Mouse (Mus musculus) liver, embryonic 14.5 days (tissue): Measurements from ENCODE around the gene Atxn1. TPM values are rescaled to one million over a fixed set of nuclear protein-coding genes. Genes with fewer than 3 reads are reported as not detected.
A peak's percentile ranks its signal among the peaks of the same experiment; 100 is the strongest.

Source experiments
- ATAC-seq: fragments of 200-750 bp; cut with Nextera tagmentation; 2 replicates; pipeline ENCODE4 v1.8.0; 2017; ENCODE audit warnings: moderate number of reproducible peaks, mild to moderate bottlenecking, moderate library complexity; ENCODE audit not compliant: insufficient read depth
- DNase-seq, 3 experiments: peaks; one replicate each; pipeline ENCODE4 v3.0.0-alpha.2; 2012 to 2013; ENCODE audit warnings: low read depth in 3 of 3, low spot score in 3 of 3
- H3K27ac ChIP-seq: fragments of 300-500 bp; sonication (generic); 2 replicates; pipeline ENCODE4 v1.5.1; 2014; ENCODE audit warnings: moderate library complexity, mild to moderate bottlenecking, control low read depth, inconsistent platforms
- H3K27me3 ChIP-seq: fragments of 300-500 bp; sonication (generic); 2 replicates; pipeline ENCODE4 v1.6.1; 2014; ENCODE audit warnings: mild to moderate bottlenecking, low read length, moderate library complexity; ENCODE audit not compliant: control insufficient read depth, insufficient read depth
- H3K36me3 ChIP-seq: fragments of 300-500 bp; sonication (generic); replicated peaks from 2 replicates; pipeline ENCODE4 v1.6.1; 2014; ENCODE audit warnings: low read depth; ENCODE audit not compliant: control insufficient read depth, insufficient read depth
- H3K4me1 ChIP-seq, 2 experiments: fragments of 200-500 bp in 1 of 2; fragments of 300-500 bp in 1 of 2; sonication (generic) in 1 of 2; replicated peaks; 2 replicates each; pipeline ENCODE4 v1.6.1; 2012 to 2014; ENCODE audit warnings: antibody characterized with exemption in 1 of 2, inconsistent platforms in 1 of 2, low read length in 1 of 2; ENCODE audit not compliant: control insufficient read depth in 2 of 2, insufficient read depth in 2 of 2
- H3K4me2 ChIP-seq: fragments of 300-500 bp; sonication (generic); 2 replicates; pipeline ENCODE4 v1.6.1; 2014; ENCODE audit warnings: low read depth, mild to moderate bottlenecking, control low read depth, moderate library complexity
- H3K4me3 ChIP-seq, 2 experiments: fragments of 200-500 bp in 1 of 2; fragments of 300-500 bp in 1 of 2; sonication (generic) in 1 of 2; 2 replicates each; pipeline ENCODE4 v1.5.1; 2012 to 2014; ENCODE audit warnings: low read depth in 2 of 2, low read length in 2 of 2, mild to moderate bottlenecking in 2 of 2, control low read depth in 1 of 2, inconsistent platforms in 1 of 2, moderate library complexity in 1 of 2; ENCODE audit not compliant: insufficient read depth in 1 of 2
- H3K9ac ChIP-seq: fragments of 300-500 bp; sonication (generic); replicated peaks from 2 replicates; pipeline ENCODE4 v1.6.1; 2014; ENCODE audit warnings: mild to moderate bottlenecking, control low read depth, moderate library complexity
- H3K9me3 ChIP-seq: fragments of 300-500 bp; sonication (generic); 2 replicates; pipeline ENCODE4 v1.6.1; 2016; ENCODE audit warnings: low read length, mixed read lengths; ENCODE audit not compliant: control insufficient read depth
- CTCF ChIP-seq: IDR thresholded peaks from 2 replicates; pipeline ENCODE4 v1.5.1; 2016; ENCODE audit warnings: antibody characterized with exemption, low read depth, control low read depth
- EP300 ChIP-seq: IDR thresholded peaks from 2 replicates; pipeline ENCODE4 v1.6.1; 2016; ENCODE audit warnings: antibody characterized with exemption, low read depth
- WGBS: fragments of 180-500 bp; shearing (Covaris S2); extraction: QIAGEN DNeasy Blood & Tissue Kit; methylation state at CpG from one replicate; pipeline ENCODE4 v1.1.7; 2014; ENCODE audit not compliant: insufficient replicate concordance; 5-methylcytosine and 5-hydroxymethylcytosine counted together
- polyA plus RNA-seq, 2 experiments: library from polyadenylated mRNA; depleted of rRNA in 1 of 2; stranded (reverse) in 1 of 2; unstranded in 1 of 2; fragments of >200 nt; fragmentation: Nextera tagmentation in 1 of 2; extraction: Ambion mirVana in 1 of 2; gene quantifications; 2 replicates each; pipeline versions ENCODE4 v1.2.1 to v1.2.3; 2012 to 2014

The Atxn1 gene
- polyA plus RNA-seq, 2 experiments, result 1.0 to 1.2 TPM

- Histone ChIP-seq H3K27ac (peak overlapping the region; percentile 100), H3K36me3 (peaks cover 82% of the 10 kb centered on the region)
Measured at GRCm38 (mm10) chr13:45527232-45527964, 437.4 kb downstream of the Atxn1 start.

GRCm38 (mm10) chr13:45526230-45526629, 438.6 kb downstream of the Atxn1 start:
- TF ChIP-seq EP300, result no peak
- TF ChIP-seq CTCF, result no peak
- 75% methylated on average over 7 of the region's 7 CpGs for WGBS
- peak overlapping the region; percentile 100 for H3K27ac ChIP-seq
- H3K9ac ChIP-seq, result peak overlapping the region; percentile 75
- no peak for ATAC-seq
- H3K4me1 ChIP-seq, result peaks cover 71 to 75% of the 10 kb centered on the region in 2 experiments
- no peak for DNase-seq
- H3K36me3 ChIP-seq, result peaks cover 82% of the 10 kb centered on the region
- H3K27me3 ChIP-seq, result no peaks in the 10 kb centered on the region
- peak overlapping the region; percentile 78 for H3K4me2 ChIP-seq
- H3K9me3 ChIP-seq, result no peaks in the 10 kb centered on the region
- H3K4me3 ChIP-seq, result no peak overlapping the region

More at GRCm38 (mm10) chr13:45527232-45527964, 437.4 kb downstream of the Atxn1 start:
- peak overlapping the region; percentile 39 to 52 for H3K4me3 ChIP-seq
- peak overlapping the region; percentile 75 for H3K9ac ChIP-seq
- 0 out of 2 replicates have a peak, but pooled peaks have one; percentile 18 for TF ChIP-seq CTCF
- TF ChIP-seq EP300, result peak; percentile 90
- DNase-seq, result peak; percentile 90 to 94 (median 92)
- peaks cover 74 to 82% of the 10 kb centered on the region in 2 experiments for H3K4me1 ChIP-seq
- 11% methylated on average over 11 of the region's 11 CpGs for WGBS
- H3K4me2 ChIP-seq, result peak overlapping the region; percentile 78
- no peaks in the 10 kb centered on the region for H3K27me3 ChIP-seq
- H3K9me3 ChIP-seq, result no peaks in the 10 kb centered on the region
- peak; percentile 95 for ATAC-seq

- 83% methylated on average over 6 of the region's 6 CpGs for WGBS
- H3K9ac ChIP-seq, result peak overlapping the region; percentile 31
- peak overlapping the region; percentile 1; the same call in 1 of the 2 replicates for H3K4me2 ChIP-seq
- H3K4me1 ChIP-seq, result peaks cover 67 to 74% of the 10 kb centered on the region in 2 experiments
- DNase-seq (no peak), ATAC-seq (no peak)
- H3K27me3 ChIP-seq, result no peaks in the 10 kb centered on the region
- peak overlapping the region; percentile 100 for H3K27ac ChIP-seq
- H3K36me3 ChIP-seq, result peaks cover 82% of the 10 kb centered on the region
- no peak overlapping the region for H3K4me3 ChIP-seq
- TF ChIP-seq CTCF (no peak), EP300 (no peak)
- H3K9me3 ChIP-seq, result no peaks in the 10 kb centered on the region
Measured at GRCm38 (mm10) chr13:45524791-45525435, 439.9 kb downstream of the Atxn1 start.

- no peaks in the 10 kb centered on the region for H3K9me3 ChIP-seq
- TF ChIP-seq CTCF, result no peak
- TF ChIP-seq EP300, result no peak
- ATAC-seq, result no peak
- peaks cover 61 to 70% of the 10 kb centered on the region in 2 experiments for H3K4me1 ChIP-seq
- H3K27me3 ChIP-seq, result no peaks in the 10 kb centered on the region
- no peak overlapping the region for H3K4me2 ChIP-seq
- no peak for DNase-seq
- no peak overlapping the region for H3K9ac ChIP-seq
- WGBS, result 84% methylated on average over 3 of the region's 3 CpGs
- peak overlapping the region; percentile 100 for H3K27ac ChIP-seq
- peaks cover 82% of the 10 kb centered on the region for H3K36me3 ChIP-seq
- no peak overlapping the region for H3K4me3 ChIP-seq
Measured at GRCm38 (mm10) chr13:45524305-45524704, 440.5 kb downstream of the Atxn1 start.
